Comparison of ENCODE assay signal across 1 mouse cellular context in genomic region chr11:98580301-98581121, GRCm38 (mm10).
TF ChIP-seq lines count a peak whose summit lies in the region.

No protein-coding gene starts in this region.

TF ChIP-seq in MEL, 35 proteins besides CTCF, POLR2A, EP300 and RAD21 (continued from another document):
- TF ChIP-seq RCOR1 (IDR thresholded peaks at IDR 0.05; ENCODE audit: low read depth, low read length): peak; percentile 60; the same call in 1 of the 2 replicates
- TF ChIP-seq MAZ (IDR thresholded peaks at IDR 0.05; ENCODE audit: low read depth, low read length): peak; percentile 47
- peak; percentile 74 for TF ChIP-seq TCF12 (IDR thresholded peaks at IDR 0.05; ENCODE audit: low read depth, low read length)
- peak; percentile 72 for TF ChIP-seq ETS1 (IDR thresholded peaks at IDR 0.05; ENCODE audit: low read depth, low read length)
- TF ChIP-seq GATA1 (IDR thresholded peaks at IDR 0.05; ENCODE audit: low read depth, low read length): peak; percentile 84
- TF ChIP-seq ZNF384 (IDR thresholded peaks at IDR 0.05; ENCODE audit: low read depth, low read length): no peak
- peak; percentile 21 for TF ChIP-seq SIN3A (IDR thresholded peaks at IDR 0.05; ENCODE audit: low read length)
- TF ChIP-seq CHD1 (IDR thresholded peaks at IDR 0.05; ENCODE audit: low read depth, low read length): peak; percentile 85; the same call in 1 of the 2 replicates
TF ChIP-seq in MEL: peak in this region for 13.
